In the genomic region with DNA sequence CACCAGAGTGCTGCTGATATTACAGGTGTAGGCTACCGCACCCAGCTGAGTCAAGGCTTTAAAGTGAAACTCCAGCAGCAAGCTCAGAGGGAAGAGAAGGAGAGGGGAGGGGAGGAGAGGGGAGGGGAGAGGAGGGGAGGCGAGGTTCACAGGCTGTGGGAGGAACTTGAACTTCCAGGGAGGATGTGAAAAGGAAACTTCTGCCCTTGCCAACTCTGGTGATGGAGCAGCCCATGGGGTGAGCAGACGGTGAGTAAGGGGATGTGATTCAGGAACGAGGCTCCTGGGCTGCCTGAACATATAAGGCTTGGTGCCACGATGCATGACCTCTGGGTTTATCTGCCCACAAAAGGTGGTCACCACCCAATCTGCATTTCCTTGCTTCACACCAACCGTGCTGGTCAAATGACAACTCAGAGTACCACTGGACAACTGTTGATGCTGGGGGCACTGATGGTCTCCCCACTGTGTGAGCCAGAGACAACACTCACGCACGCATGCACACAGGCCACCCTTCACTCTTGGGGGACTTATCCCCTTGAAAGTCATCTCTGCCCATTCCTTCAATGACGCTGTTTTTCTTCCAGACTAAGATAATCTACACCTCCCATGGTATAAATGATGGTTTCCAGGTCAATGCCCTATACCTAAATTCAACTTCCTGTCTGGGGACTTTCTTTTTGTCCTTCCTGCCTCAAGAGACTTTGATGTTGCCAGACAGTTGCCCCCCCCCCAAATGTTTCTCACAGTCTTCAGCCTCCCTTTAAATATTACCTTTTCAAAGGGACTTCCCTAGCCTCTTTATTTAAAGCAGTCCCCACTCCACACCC, we compare ENCODE assay signal across 8 mouse cellular contexts.
DNase-seq lines count a peak whose midpoint lies in the region; ATAC-seq lines count a peak whose summit lies in the region.

No protein-coding gene starts in this region.

- DNase-seq in forebrain, embryonic 14.5 days (ENCODE audit: low spot score), result no peak
- DNase-seq in 3134 (ENCODE audit: extremely low read depth, insufficient read length, low spot score), result peak; percentile 77
- DNase-seq in left cerebral cortex, postnatal 36 days (ENCODE audit: low spot score in 2 of 2), result no peak
- DNase-seq in right cerebral cortex, postnatal 36 days (ENCODE audit: low spot score in 2 of 2), result no peak
- no peak for DNase-seq in cerebellum, adult 9-11 months

- H3K27me3 ChIP-seq in forebrain, embryonic 15.5 days, result no peaks in the 10 kb centered on the region
- no peaks in the 10 kb centered on the region for H3K27me3 ChIP-seq in forebrain, embryonic 14.5 days (replicated peaks; ENCODE audit: control insufficient read depth, insufficient read depth, low read length)
- no peaks in the 10 kb centered on the region for H3K27me3 ChIP-seq in kidney, embryonic 16.5 days (ENCODE audit: insufficient read depth, low read length)

- H3K9ac ChIP-seq in forebrain, embryonic 15.5 days (replicated peaks), result no peak overlapping the region
- H3K9ac ChIP-seq in forebrain, embryonic 14.5 days (ENCODE audit: low read length), result no peak overlapping the region
- no peak overlapping the region for H3K9ac ChIP-seq in kidney, embryonic 16.5 days (replicated peaks; ENCODE audit: low read length)

- H3K27ac ChIP-seq in forebrain, embryonic 15.5 days (replicated peaks), result no peak overlapping the region
- H3K27ac ChIP-seq in forebrain, embryonic 14.5 days (ENCODE audit: low read depth, low read length), result no peak overlapping the region
- peak overlapping the region; percentile 94 for H3K27ac ChIP-seq in brown adipose tissue, adult 24 weeks (replicated peaks; ENCODE audit: low read depth, low read length)
- peak overlapping the region; percentile 84 for H3K27ac ChIP-seq in kidney, embryonic 16.5 days (ENCODE audit: low read length)

- ATAC-seq in forebrain, embryonic 15.5 days (replicated peaks), result 0 out of 2 replicates have a peak, but pooled peaks have one; percentile 33
- ATAC-seq in forebrain, embryonic 14.5 days, result no peak
- ATAC-seq in kidney, embryonic 16.5 days (ENCODE audit: low FRiP score, low TSS enrichment), result peak; percentile 72

- no peak overlapping the region for H3K4me2 ChIP-seq in forebrain, embryonic 15.5 days (replicated peaks)
- no peak overlapping the region for H3K4me2 ChIP-seq in forebrain, embryonic 14.5 days (ENCODE audit: low read length)
- H3K4me2 ChIP-seq in kidney, embryonic 16.5 days (replicated peaks; ENCODE audit: low read depth, low read length), result peak overlapping the region; percentile 31

- H3K4me1 ChIP-seq in forebrain, embryonic 15.5 days, result peaks cover 10% of the 10 kb centered on the region
- peaks cover 15% of the 10 kb centered on the region for H3K4me1 ChIP-seq in forebrain, embryonic 14.5 days (ENCODE audit: control insufficient read depth, insufficient read depth, low read length)
- H3K4me1 ChIP-seq in brown adipose tissue, adult 24 weeks (ENCODE audit: control insufficient read depth, insufficient read depth, insufficient read length, low read length), result peaks cover 34% of the 10 kb centered on the region
- H3K4me1 ChIP-seq in kidney, embryonic 16.5 days (ENCODE audit: insufficient read depth, low read length), result peaks cover 58% of the 10 kb centered on the region

- H3K36me3 ChIP-seq in forebrain, embryonic 15.5 days, result no peaks in the 10 kb centered on the region
- no peaks in the 10 kb centered on the region for H3K36me3 ChIP-seq in forebrain, embryonic 14.5 days (ENCODE audit: control insufficient read depth, insufficient read depth, low read length)
- H3K36me3 ChIP-seq in kidney, embryonic 16.5 days (ENCODE audit: insufficient read depth, low read length), result no peaks in the 10 kb centered on the region

- H3K9me3 ChIP-seq in forebrain, embryonic 15.5 days, result no peaks in the 10 kb centered on the region
- H3K9me3 ChIP-seq in forebrain, embryonic 14.5 days (replicated peaks; ENCODE audit: control insufficient read depth, low read length), result no peaks in the 10 kb centered on the region
- H3K9me3 ChIP-seq in kidney, embryonic 16.5 days (ENCODE audit: low read length), result no peaks in the 10 kb centered on the region

- H3K4me3 ChIP-seq in forebrain, embryonic 15.5 days, result no peak overlapping the region
- no peak overlapping the region for H3K4me3 ChIP-seq in forebrain, embryonic 14.5 days (ENCODE audit: low read depth, low read length)
- peak overlapping the region; percentile 38 for H3K4me3 ChIP-seq in brown adipose tissue, adult 24 weeks (ENCODE audit: insufficient read depth, low read depth, low read length)
- no peak overlapping the region for H3K4me3 ChIP-seq in kidney, embryonic 16.5 days (ENCODE audit: low read length)

- WGBS in forebrain, embryonic 15.5 days, result 78% methylated on average over 8 of the region's 9 CpGs
- 74% methylated on average over 9 of the region's 9 CpGs for WGBS in forebrain, embryonic 14.5 days
- WGBS in kidney, embryonic 16.5 days, result 35% methylated on average over 9 of the region's 9 CpGs

- intact Hi-C loops in left cerebral cortex, postnatal 36 days (cut with DNase I), result no loop called here

Comparison
In these comparisons a context has a peak if more than half of its experiments do, and no peak if none do; other contexts are left out.
1. H3K27ac ChIP-seq: peak in brown adipose tissue, adult 24 weeks (single experiment) and kidney, embryonic 16.5 days (single experiment); none in forebrain, embryonic 15.5 days (single experiment) and forebrain, embryonic 14.5 days (single experiment).